Mouse (Mus musculus) C2C12 (cell line): ENCODE measurements around the gene Vipr1. TPM values are rescaled to one million over a fixed set of nuclear protein-coding genes. Genes with fewer than 3 reads are reported as not detected.

Experiments
- H3K27me3 ChIP-seq: one replicate; pipeline ENCODE4 v1.6.1; 2011; ENCODE audit not compliant: control insufficient read depth, insufficient read depth, insufficient read length
- H3K36me3 ChIP-seq: one replicate; pipeline ENCODE4 v1.6.1; 2011; ENCODE audit not compliant: control insufficient read depth, insufficient read depth
- H3K4me3 ChIP-seq: one replicate; pipeline ENCODE4 v1.5.1; 2011; ENCODE audit warnings: mild to moderate bottlenecking, control low read depth; ENCODE audit not compliant: poor library complexity, insufficient read depth, severe bottlenecking
- H3K79me2 ChIP-seq: one replicate; pipeline ENCODE4 v1.6.1; 2011; ENCODE audit not compliant: control insufficient read depth, insufficient read depth
- H3K79me3 ChIP-seq: one replicate; pipeline ENCODE4 v1.6.1; 2011; ENCODE audit warnings: low read depth, control low read depth
- H3ac ChIP-seq: one replicate; pipeline ENCODE3; 2011; ENCODE audit warnings: low read depth; ENCODE audit not compliant: control insufficient read depth, insufficient read length
- CEBPB ChIP-seq: IDR thresholded peaks from one replicate; pipeline ENCODE4 v1.6.1; 2011; ENCODE audit warnings: low read depth, mild to moderate bottlenecking, control low read depth, moderate library complexity
- CTCF ChIP-seq: IDR thresholded peaks from one replicate; pipeline ENCODE4 v1.5.1; 2011; ENCODE audit not compliant: control insufficient read depth, insufficient read depth, insufficient read length
- FOSL1 ChIP-seq: IDR thresholded peaks from one replicate; pipeline ENCODE4 v1.8.0; 2011; ENCODE audit warnings: mild to moderate bottlenecking, low read length; ENCODE audit not compliant: poor library complexity, insufficient read depth, severe bottlenecking
- MAX ChIP-seq: IDR thresholded peaks from one replicate; pipeline ENCODE4 v1.6.1; 2011; ENCODE audit warnings: mild to moderate bottlenecking, control low read depth
- MYOD1 ChIP-seq: IDR thresholded peaks from one replicate; pipeline ENCODE4 v1.6.1; 2011; ENCODE audit warnings: low read depth; ENCODE audit not compliant: control insufficient read depth, insufficient read length
- MYOG ChIP-seq: IDR thresholded peaks from one replicate; pipeline ENCODE4 v1.6.1; 2011; ENCODE audit not compliant: control insufficient read depth, insufficient read length; ENCODE audit errors: extremely low read depth
- USF1 ChIP-seq: IDR thresholded peaks from one replicate; pipeline ENCODE4 v1.6.1; 2011; ENCODE audit warnings: low read depth, mild to moderate bottlenecking, control low read depth, moderate library complexity
- polyA plus RNA-seq: library from polyadenylated mRNA; unstranded; fragments of >200 nt; fragmentation: generic; extraction: Trizol; gene quantifications from one replicate; pipeline ENCODE4 v1.2.1, GENCODE M21; 2012; ENCODE audit warnings: missing spikeins

Vipr1 gene
- polyA plus RNA-seq, 1 experiment = 0.19 TPM

- Histone ChIP-seq H3K79me2 (no peaks in the 10 kb centered on the region), H3K27me3 (peaks cover 26% of the 10 kb centered on the region), H3ac (no peak overlapping the region), H3K79me3 (no peaks in the 10 kb centered on the region), H3K36me3 (no peaks in the 10 kb centered on the region), H3K4me3 (no peak overlapping the region)
- TF ChIP-seq MYOG (no peak), FOSL1 (no peak), CTCF (no peak), MYOD1 (no peak), CEBPB (no peak), MAX (no peak), USF1 (no peak)
These were observed 33.1 kb upstream of the Vipr1 start for GRCm38 (mm10) chr9:121609381-121609780.

- no peak for TF ChIP-seq USF1
- no peak for TF ChIP-seq MYOD1
- no peak for TF ChIP-seq MAX
- no peak for TF ChIP-seq FOSL1
- no peak for TF ChIP-seq CTCF
- TF ChIP-seq MYOG = no peak
- TF ChIP-seq CEBPB = no peak
- peaks cover 35% of the 10 kb centered on the region for H3K27me3 ChIP-seq
- no peaks in the 10 kb centered on the region for H3K79me3 ChIP-seq
- H3ac ChIP-seq = no peak overlapping the region
- no peaks in the 10 kb centered on the region for H3K79me2 ChIP-seq
- H3K4me3 ChIP-seq = no peak overlapping the region
- H3K36me3 ChIP-seq = no peaks in the 10 kb centered on the region
These were observed 29.3 kb upstream of the Vipr1 start for GRCm38 (mm10) chr9:121613192-121613591.

DNA sequence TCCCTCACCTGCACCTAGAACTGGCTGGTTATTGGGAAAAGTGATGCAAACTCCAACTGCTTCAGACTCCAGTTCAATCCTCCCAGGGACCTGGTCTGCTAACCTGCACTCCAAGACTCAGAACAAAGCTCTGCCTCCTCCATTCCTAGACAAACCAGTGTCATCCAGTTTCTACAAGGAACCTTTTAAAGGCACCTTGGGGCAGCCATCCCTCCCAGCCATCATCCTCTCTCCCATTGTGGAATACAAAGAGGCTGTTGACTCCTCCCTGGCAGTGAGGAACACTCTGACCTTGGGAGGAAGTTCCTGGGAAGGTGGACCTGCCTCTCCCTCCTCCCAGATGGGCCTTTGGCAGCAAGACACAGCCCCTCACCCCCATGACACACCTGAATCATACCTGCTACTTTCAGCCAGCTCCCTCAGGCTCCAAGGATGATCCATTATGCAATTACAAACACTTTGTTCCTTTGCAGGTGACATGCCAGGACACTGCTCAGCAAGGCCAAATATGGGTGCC, 28.2 kb upstream of the Vipr1 start:
- TF ChIP-seq FOSL1 = no peak
- TF ChIP-seq MYOG = no peak
- no peak for TF ChIP-seq USF1
- TF ChIP-seq MYOD1 = no peak
- no peak for TF ChIP-seq CEBPB
- no peak for TF ChIP-seq MAX
- no peak for TF ChIP-seq CTCF
- no peaks in the 10 kb centered on the region for H3K79me2 ChIP-seq
- no peaks in the 10 kb centered on the region for H3K79me3 ChIP-seq
- peaks cover 36% of the 10 kb centered on the region for H3K27me3 ChIP-seq
- H3K4me3 ChIP-seq = no peak overlapping the region
- no peaks in the 10 kb centered on the region for H3K36me3 ChIP-seq
- H3ac ChIP-seq = no peak overlapping the region

DNA sequence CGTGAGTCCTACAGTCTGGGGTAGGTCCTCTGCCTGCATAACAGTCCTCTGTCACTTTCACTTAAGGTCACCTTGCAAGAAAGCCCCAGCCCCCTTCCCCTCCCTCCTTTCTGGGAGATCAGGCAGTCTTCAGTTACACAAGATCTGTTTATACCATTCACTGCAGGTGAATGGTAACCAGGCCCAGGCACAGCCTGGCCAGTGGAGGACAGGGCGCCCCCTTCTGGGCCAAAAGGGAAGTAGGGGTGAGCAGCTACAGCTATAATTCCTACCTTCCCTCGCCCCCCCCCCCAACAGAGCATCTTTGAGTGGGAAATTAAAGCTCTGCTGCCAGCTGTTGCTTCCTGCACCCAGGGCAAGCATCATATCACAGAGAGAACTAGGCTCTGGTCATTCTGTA, 26.0 kb upstream of the Vipr1 start:
- TF ChIP-seq MYOD1 (no peak), CTCF (no peak), USF1 (no peak), MYOG (no peak), MAX (no peak), FOSL1 (no peak)
- Histone ChIP-seq H3K27me3 (peaks cover 48% of the 10 kb centered on the region), H3K4me3 (no peak overlapping the region), H3ac (no peak overlapping the region), H3K79me3 (no peaks in the 10 kb centered on the region), H3K79me2 (no peaks in the 10 kb centered on the region), H3K36me3 (no peaks in the 10 kb centered on the region)

GRCm38 (mm10) chr9:121619441-121619840, 23.1 kb upstream of the Vipr1 start:
- no peaks in the 10 kb centered on the region for H3K79me2 ChIP-seq
- no peak overlapping the region for H3K4me3 ChIP-seq
- no peak for TF ChIP-seq CEBPB
- no peak for TF ChIP-seq MYOD1
- no peak for TF ChIP-seq USF1
- no peak for TF ChIP-seq CTCF
- no peak for TF ChIP-seq MYOG
- TF ChIP-seq MAX = no peak
- TF ChIP-seq FOSL1 = no peak
- no peak overlapping the region for H3ac ChIP-seq
- H3K27me3 ChIP-seq = peaks cover 45% of the 10 kb centered on the region
- H3K79me3 ChIP-seq = no peaks in the 10 kb centered on the region
- H3K36me3 ChIP-seq = no peaks in the 10 kb centered on the region

DNA sequence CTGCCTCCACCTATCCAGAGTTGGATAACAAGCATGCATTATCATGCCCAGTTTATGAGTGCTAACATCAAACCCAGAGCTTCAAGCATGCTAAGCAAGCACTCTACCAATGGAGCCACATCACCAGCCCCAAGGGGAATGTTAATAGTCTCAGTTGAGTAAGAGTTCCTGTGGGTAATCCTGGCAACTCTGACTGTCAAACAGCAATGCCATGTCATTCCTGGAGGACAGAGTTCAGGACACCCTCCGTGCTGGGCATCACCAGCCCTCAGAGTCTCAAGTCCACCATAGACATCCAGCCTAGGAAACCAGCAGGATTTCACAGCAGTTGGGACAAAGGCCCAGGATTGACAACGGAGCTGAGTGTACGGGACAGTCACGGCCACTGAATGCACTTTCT, 19.3 kb upstream of the Vipr1 start:
- Histone ChIP-seq H3K79me3 (no peaks in the 10 kb centered on the region), H3K79me2 (no peaks in the 10 kb centered on the region), H3ac (no peak overlapping the region), H3K36me3 (no peaks in the 10 kb centered on the region), H3K27me3 (peaks cover 37% of the 10 kb centered on the region), H3K4me3 (no peak overlapping the region)
- TF ChIP-seq FOSL1 (no peak), CEBPB (no peak), MAX (no peak), MYOD1 (no peak), MYOG (no peak), USF1 (no peak), CTCF (no peak)
